Mouse (Mus musculus) liver, embryonic 16.5 days (tissue): ENCODE results near the gene Lcn2. TPM values are rescaled to one million over a fixed set of nuclear protein-coding genes. Genes with fewer than 3 reads are reported as not detected.
A peak's percentile ranks its signal among the peaks of the same experiment; 100 is the strongest.

Experiments used
- ATAC-seq: fragments of 200-750 bp; cut with Nextera tagmentation; 2 replicates; pipeline ENCODE4 v1.8.0; 2017; ENCODE audit warnings: low read depth, mild to moderate bottlenecking, moderate number of reproducible peaks, moderate library complexity
- H3K27ac ChIP-seq: fragments of 300-500 bp; sonication (generic); 2 replicates; pipeline ENCODE4 v1.5.1; 2014; ENCODE audit warnings: mild to moderate bottlenecking, low read length
- H3K27me3 ChIP-seq: fragments of 300-500 bp; sonication (generic); 2 replicates; pipeline ENCODE4 v1.6.1; 2014; ENCODE audit warnings: low read depth, low read length, mixed read lengths; ENCODE audit not compliant: control insufficient read depth, insufficient read depth
- H3K36me3 ChIP-seq: fragments of 300-500 bp; sonication (generic); 2 replicates; pipeline ENCODE4 v1.6.1; 2014; ENCODE audit warnings: mild to moderate bottlenecking; ENCODE audit not compliant: control insufficient read depth, insufficient read depth
- H3K4me1 ChIP-seq: fragments of 300-500 bp; sonication (generic); 2 replicates; pipeline ENCODE4 v1.6.1; 2014; ENCODE audit warnings: low read depth, low read length, mixed read lengths; ENCODE audit not compliant: control insufficient read depth
- H3K4me2 ChIP-seq: fragments of 300-500 bp; sonication (generic); 2 replicates; pipeline ENCODE4 v1.6.1; 2014; ENCODE audit warnings: low read depth, low read length, mixed read lengths
- H3K4me3 ChIP-seq: fragments of 300-500 bp; sonication (generic); 2 replicates; pipeline ENCODE4 v1.5.1; 2014; ENCODE audit warnings: low read depth, mild to moderate bottlenecking, low read length
- H3K9ac ChIP-seq: fragments of 300-500 bp; sonication (generic); 2 replicates; pipeline ENCODE4 v1.6.1; 2014; ENCODE audit warnings: low read depth, low read length
- H3K9me3 ChIP-seq: fragments of 300-500 bp; sonication (generic); replicated peaks from 2 replicates; pipeline ENCODE4 v1.6.1; 2016; ENCODE audit warnings: low read length; ENCODE audit not compliant: control insufficient read depth
- WGBS: fragments of 180-500 bp; shearing (Covaris S2); extraction: QIAGEN DNeasy Blood & Tissue Kit; methylation state at CpG from one replicate; pipeline ENCODE4 v1.1.7; 2014; ENCODE audit not compliant: insufficient replicate concordance; 5-methylcytosine and 5-hydroxymethylcytosine counted together
- polyA plus RNA-seq: library from polyadenylated mRNA; unstranded; fragments of >200 nt; fragmentation: Nextera tagmentation; extraction: Ambion mirVana; gene quantifications from 2 replicates; pipeline ENCODE4 v1.2.1, GENCODE M21; 2015

Lcn2 gene
- 212 and 273 TPM in 2 replicates for polyA plus RNA-seq

DNA sequence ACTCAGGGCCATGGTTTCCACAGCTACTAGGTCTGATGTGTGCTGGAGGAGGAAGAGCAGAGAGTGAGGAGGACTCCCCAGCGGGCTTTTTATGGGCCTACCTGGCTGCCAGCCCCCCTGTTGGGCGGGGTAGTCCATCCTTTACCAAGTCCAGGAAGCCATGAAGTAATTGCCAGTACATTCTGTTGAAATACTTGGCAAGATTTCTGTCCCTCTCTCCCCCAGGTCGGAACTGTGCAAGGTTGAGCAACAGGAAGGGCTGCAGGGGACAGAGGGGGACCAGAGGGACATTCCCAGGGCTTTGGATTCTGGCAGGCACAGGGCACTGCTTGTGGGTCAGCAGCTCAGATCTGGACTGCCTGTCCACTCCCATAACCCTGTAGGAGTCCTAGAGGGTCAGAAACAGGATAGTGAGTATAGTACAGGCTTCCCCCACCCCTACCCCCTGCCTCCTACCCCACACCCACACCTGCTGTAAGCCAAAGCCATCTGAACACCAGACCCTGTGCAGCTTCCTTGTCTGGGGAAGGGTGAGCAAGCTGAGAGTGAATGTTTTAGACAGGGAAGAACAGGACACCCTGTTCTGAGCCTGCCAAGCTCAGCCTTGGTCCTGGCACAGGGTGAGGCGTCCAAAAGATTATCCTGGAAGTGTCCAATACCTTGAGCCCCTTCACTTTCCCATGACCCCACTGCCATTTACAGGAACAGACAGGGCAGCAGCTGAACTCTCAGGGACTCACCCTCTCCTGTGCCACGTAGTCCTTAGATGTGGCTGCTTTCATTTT lies at the start of gene Lcn2:
Gene Lcn2, minus strand, starts transcription at position 547 of the 785 bp plus-strand sequence.
- WGBS, result 35% methylated on average over 5 of the region's 5 CpGs
- Histone ChIP-seq H3K9me3 (no peaks in the 10 kb centered on the region), H3K4me3 (0 out of 2 replicates have a peak within 1 kb of the TSS, but pooled peaks have one; percentile 18), H3K4me2 (no peak within 1 kb of the TSS), H3K27ac (peak within 1 kb of the TSS; percentile 0; the same call in 1 of the 2 replicates), H3K36me3 (no peaks in the 10 kb centered on the region), H3K9ac (no peak within 1 kb of the TSS), H3K27me3 (no peaks in the 10 kb centered on the region; the same call in 1 of the 2 replicates), H3K4me1 (no peaks in the 10 kb centered on the region; the same call in none of the 2 replicates)
- peak; percentile 70 for ATAC-seq

DNA sequence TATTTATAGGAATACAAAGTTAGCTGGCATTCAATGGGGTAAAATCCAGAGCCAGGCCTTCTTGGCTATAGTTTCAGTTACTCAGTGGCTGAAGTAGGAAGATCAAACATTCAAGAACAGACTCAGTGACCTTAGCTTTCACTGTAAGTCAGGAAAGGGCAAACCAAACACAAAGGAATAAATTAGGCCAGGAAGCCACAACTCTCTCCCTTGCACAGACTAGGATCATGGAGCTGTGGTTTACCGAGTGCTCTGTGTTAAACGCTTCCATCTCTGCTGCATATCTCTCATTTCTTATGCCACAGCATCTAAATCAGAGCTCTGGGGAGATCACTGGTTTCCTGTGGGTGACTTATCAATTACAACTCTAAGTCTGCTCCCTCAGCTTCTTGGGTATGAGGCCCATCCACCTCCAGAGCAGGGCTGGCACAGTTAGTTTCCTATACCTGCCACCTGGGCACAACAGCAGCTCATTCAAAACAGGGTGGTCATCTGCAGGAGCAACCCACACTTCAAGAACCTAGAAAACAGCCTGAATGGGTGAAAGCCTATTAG lies 49.6 kb upstream of the Lcn2 start:
- H3K27ac ChIP-seq, result peak overlapping the region; percentile 28; the same call in 1 of the 2 replicates
- H3K4me1 ChIP-seq, result peaks cover 18% of the 10 kb centered on the region
- H3K36me3 ChIP-seq, result no peaks in the 10 kb centered on the region
- no peak overlapping the region for H3K4me2 ChIP-seq
- ATAC-seq, result no peak
- H3K27me3 ChIP-seq, result no peaks in the 10 kb centered on the region
- WGBS, result 19% methylated on average over 2 of the region's 2 CpGs
- no peak overlapping the region for H3K9ac ChIP-seq
- no peak overlapping the region for H3K4me3 ChIP-seq
- no peaks in the 10 kb centered on the region for H3K9me3 ChIP-seq

DNA sequence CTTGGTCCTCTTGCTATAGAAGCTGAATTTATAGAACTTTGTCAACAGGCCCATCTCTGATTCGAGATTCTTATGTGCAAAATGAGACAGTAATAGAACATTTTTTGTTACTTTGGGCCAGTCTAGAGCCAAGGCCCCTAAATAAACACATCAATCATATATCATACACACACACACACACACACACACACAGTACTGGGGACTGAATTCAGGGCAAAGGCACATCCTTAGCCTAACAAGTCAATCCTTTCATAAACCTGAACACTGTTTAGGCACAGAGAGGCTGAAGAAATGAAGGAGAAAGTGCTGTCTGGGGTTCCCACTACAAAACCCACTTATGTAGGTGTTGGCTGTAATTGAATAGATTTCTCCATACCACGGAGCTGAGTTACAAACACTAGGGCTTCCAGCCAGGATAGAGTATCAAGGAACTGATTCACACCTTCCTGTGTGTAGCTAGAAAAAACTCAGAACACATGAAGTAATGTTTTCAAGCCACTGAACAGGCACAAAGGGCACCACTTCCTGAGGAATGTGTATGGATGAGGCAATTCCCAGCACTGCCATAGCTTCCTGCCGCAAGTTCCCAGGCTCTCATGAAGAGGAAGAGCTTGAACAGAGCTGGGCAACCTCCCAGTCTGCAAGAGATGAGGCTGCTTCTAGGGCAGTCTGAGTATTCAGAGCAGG lies 48.8 kb upstream of the Lcn2 start:
- Histone ChIP-seq H3K4me1 (peaks cover 16% of the 10 kb centered on the region), H3K9ac (no peak overlapping the region), H3K27ac (peak overlapping the region; percentile 32; the same call in 1 of the 2 replicates), H3K9me3 (no peaks in the 10 kb centered on the region), H3K4me2 (no peak overlapping the region), H3K4me3 (no peak overlapping the region), H3K36me3 (no peaks in the 10 kb centered on the region), H3K27me3 (no peaks in the 10 kb centered on the region)
- peak; percentile 67 for ATAC-seq
- 50% methylated on average over 3 of the region's 3 CpGs for WGBS

DNA sequence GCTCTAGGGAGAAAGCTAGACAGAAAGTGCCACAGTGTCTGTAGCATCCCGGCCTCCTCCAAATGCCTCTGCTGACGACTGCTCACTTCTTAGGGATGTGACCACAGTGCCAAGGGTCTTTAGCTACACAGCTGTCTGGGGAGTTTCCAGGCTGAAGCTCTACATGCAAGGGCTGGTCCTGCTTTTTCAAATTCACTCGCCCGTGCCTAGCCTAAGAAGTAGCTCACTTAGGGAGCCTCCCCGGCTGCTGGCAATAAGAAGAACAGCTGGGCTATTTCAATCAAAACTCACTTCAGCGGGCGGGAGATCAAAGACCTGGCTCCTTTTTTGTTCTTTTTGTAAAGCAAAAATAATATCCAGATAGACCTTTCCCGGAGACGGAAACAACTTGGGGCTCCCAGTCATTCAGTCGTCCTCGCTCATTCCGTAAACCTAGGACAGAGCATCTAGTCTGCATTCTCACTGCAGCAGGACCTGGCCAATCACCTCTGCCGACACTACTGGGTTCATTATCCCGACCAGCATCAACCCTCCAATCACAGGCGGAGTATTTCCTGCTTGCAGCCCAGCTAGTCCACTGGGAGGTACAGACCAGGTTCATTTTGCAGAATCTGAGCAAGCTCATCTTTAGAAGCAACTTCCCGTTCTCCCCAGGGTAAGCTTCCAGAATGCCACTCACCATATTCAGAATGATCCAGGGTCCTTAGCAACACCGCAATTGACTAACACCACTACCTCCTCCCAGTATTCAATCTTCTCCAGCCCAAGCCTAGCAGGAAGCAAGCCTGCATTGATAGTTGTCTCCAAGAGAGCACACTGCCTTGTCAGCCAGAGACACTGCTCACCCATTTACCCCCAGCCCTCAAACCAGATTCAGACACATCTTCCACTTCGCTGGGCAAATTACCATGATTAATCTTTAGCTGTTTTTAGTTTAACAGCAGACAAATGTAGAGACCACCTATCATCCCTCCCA lies 42.9 kb upstream of the Lcn2 start:
- Histone ChIP-seq H3K27me3 (no peaks in the 10 kb centered on the region), H3K27ac (no peak overlapping the region), H3K9ac (no peak overlapping the region), H3K4me1 (peaks cover 26% of the 10 kb centered on the region), H3K4me2 (no peak overlapping the region; the same call in 1 of the 2 replicates), H3K4me3 (no peak overlapping the region), H3K36me3 (no peaks in the 10 kb centered on the region), H3K9me3 (no peaks in the 10 kb centered on the region)
- 58% methylated on average over 18 of the region's 18 CpGs for WGBS
- ATAC-seq, result no peak

DNA sequence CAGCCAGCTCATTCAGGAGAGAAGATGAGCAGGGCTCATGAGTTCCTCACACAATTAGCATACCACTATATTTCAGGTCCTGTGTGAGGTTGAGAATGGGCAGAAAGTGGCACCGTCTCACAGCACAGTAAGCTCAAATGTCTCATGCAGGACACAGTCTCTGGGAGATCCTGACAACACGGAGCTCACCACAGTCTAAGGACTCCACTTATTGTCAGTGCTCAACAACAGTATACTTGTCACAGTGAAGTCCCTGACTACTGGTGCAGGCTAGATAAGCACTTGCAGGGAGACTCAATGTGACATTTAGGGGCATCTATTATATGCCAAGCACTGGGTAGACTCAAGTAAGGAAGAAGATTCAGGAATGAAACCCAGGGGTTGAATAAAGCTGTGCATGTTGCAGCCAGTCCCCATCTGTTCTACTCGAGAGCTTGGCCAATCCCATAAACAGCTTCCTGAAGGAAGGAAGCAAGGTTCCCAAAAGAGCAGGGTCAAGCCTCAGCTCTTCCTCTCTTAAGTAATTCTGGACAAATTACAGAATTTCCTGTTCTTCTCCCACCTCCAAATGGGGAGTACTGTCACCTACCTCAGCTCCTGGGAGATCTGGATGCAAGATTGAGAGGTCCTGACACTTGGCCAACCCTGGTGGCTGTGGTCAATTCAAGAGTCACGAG lies 41.3 kb upstream of the Lcn2 start:
- H3K9ac ChIP-seq, result no peak overlapping the region
- H3K4me1 ChIP-seq, result peaks cover 35% of the 10 kb centered on the region

DNA sequence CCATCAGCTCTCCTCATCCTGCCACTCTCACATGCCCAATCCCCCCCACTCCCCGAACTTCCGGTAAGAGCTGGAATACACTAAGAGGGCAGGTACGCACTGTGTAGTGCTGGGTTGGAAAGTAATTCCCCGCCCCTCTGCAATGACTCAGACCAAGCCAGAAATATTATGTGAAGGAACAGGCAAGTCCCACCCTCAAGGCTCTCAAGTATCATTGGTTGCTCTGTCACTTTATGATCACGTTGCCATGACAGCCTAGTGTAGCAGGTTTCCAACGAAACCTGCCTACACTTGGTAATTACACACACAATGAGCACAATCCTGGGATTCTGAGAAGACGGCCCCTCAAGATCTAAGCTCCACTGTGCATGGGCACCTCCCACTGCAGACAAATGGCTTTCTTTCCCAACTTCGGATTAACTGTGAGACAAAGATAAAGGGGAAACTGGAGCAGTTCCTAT lies 40.2 kb upstream of the Lcn2 start:
- H3K4me2 ChIP-seq, result no peak overlapping the region
- H3K27me3 ChIP-seq, result no peaks in the 10 kb centered on the region
- H3K9ac ChIP-seq, result no peak overlapping the region; the same call in 1 of the 2 replicates
- H3K4me3 ChIP-seq, result no peak overlapping the region
- WGBS, result 45% methylated on average over 8 of the region's 8 CpGs
- no peaks in the 10 kb centered on the region for H3K36me3 ChIP-seq
- peaks cover 43% of the 10 kb centered on the region for H3K4me1 ChIP-seq
- no peak overlapping the region for H3K27ac ChIP-seq
- H3K9me3 ChIP-seq, result no peaks in the 10 kb centered on the region
- no peak for ATAC-seq

More for the DNA sequence above, 41.3 kb upstream of the Lcn2 start:
- no peaks in the 10 kb centered on the region for H3K36me3 ChIP-seq
- WGBS, result 31% methylated on average over 4 of the region's 4 CpGs
- no peak overlapping the region for H3K4me2 ChIP-seq
- H3K27me3 ChIP-seq, result no peaks in the 10 kb centered on the region
- 0 out of 2 replicates have a peak, but pooled peaks have one; percentile 20 for ATAC-seq
- no peaks in the 10 kb centered on the region for H3K9me3 ChIP-seq
- H3K27ac ChIP-seq, result no peak overlapping the region
- H3K4me3 ChIP-seq, result no peak overlapping the region

DNA sequence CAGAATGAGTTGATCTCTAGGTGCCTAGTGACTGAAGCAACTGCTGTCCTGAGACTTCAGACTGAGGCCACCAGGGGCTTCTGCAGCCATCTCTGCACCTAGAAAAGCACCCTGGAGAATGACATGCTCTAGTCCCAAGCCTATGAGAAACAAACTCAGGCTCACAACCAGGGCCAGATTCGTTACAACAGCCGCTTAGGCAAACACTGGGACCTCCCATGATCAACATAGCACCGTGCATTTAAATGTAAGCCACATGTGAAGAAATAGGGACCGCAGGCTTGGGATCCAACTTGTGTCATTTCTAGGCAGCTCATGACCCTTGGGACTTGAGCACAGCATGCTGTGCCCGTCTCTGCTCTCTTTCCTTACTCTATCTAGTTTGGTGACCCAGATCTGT lies 39.7 kb upstream of the Lcn2 start:
- peaks cover 48% of the 10 kb centered on the region for H3K4me1 ChIP-seq
- H3K9me3 ChIP-seq, result no peaks in the 10 kb centered on the region
- ATAC-seq, result no peak
- no peak overlapping the region for H3K4me3 ChIP-seq
- H3K27ac ChIP-seq, result 0 out of 2 replicates have a peak overlapping the region, but pooled peaks have one; percentile 8
- 58% methylated on average over 5 of the region's 5 CpGs for WGBS
- H3K4me2 ChIP-seq, result no peak overlapping the region
- H3K9ac ChIP-seq, result no peak overlapping the region
- no peaks in the 10 kb centered on the region for H3K36me3 ChIP-seq
- no peaks in the 10 kb centered on the region for H3K27me3 ChIP-seq

DNA sequence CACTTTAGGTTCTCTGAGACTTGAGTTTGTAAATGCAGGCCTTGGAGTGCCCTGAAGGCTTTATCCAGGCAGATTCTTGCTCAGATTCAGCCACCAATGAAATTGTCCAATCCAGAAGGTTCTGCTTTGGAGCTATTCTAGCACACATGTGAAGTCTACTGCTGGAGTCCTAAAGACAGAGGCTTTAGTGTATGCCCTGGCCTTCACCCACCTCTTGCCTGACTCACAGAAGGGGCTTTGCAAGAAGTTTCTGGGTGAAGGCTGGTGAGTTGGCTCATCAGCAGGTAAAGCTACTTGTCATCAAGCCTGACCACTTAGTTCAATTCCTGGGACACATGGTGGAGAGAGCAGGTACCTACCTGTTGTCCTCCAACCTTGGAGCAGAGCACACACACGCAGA lies 38.1 kb upstream of the Lcn2 start:
- H3K4me3 ChIP-seq, result no peak overlapping the region
- no peak overlapping the region for H3K27ac ChIP-seq
- 76% methylated on average over 1 of the region's 1 CpGs for WGBS
- peaks cover 57% of the 10 kb centered on the region for H3K4me1 ChIP-seq
- H3K4me2 ChIP-seq, result no peak overlapping the region
- no peaks in the 10 kb centered on the region for H3K9me3 ChIP-seq
- H3K27me3 ChIP-seq, result no peaks in the 10 kb centered on the region
- no peak overlapping the region for H3K9ac ChIP-seq
- no peak for ATAC-seq
- H3K36me3 ChIP-seq, result no peaks in the 10 kb centered on the region
